Mouse (Mus musculus) hematopoietic stem cell, adult 5-6 weeks (primary cell): ENCODE measurements around the gene Capsl. TPM values are rescaled to one million over a fixed set of nuclear protein-coding genes. Genes with fewer than 3 reads are reported as not detected.

Experiments
- total RNA-seq: library from RNA; stranded (forward); fragments of 172-1452, 232-1000 nt; gene quantifications from 2 replicates; pipeline ENCODE4 v1.2.3, GENCODE M21; 2017

The Capsl gene
- total RNA-seq, 1 experiment from 2014 or later, result 18.4 TPM

Other genes starting within 250 kb of the Capsl start
- not detected in 2 replicates for gene Ugt3a1, start 159.1 kb upstream of the Capsl start, total RNA-seq
- gene Ugt3a2, start 100.5 kb upstream of the Capsl start, total RNA-seq, result not detected in 2 replicates
- gene Il7r, start 94.1 kb downstream of the Capsl start, total RNA-seq, result 5.7 and 11.8 TPM in 2 replicates